Mouse (Mus musculus) heart, postnatal 25 days (tissue): ENCODE data around the gene Slc6a12. TPM values are rescaled to one million over a fixed set of nuclear protein-coding genes. Genes with fewer than 3 reads are reported as not detected.
"Not testable (repeated sequence)": the region's sequence is repeated elsewhere in the genome, so short reads cannot be mapped to it uniquely, and the experiment has no call there.

Experiments
- DNase-seq: peaks from one replicate; pipeline ENCODE4 v3.0.0; 2022; ENCODE audit warnings: low spot score
- intact Hi-C: fragments of 180-260 bp; cut with DNase I; formaldehyde crosslinking; loops from one replicate; pipeline ENCODE4 v1.15.1; 2025
- total RNA-seq, 2 experiments: library from RNA; stranded (reverse); gene quantifications; 2 replicates each; pipeline ENCODE4 v1.2.3; 2021

Slc6a12 gene
- total RNA-seq, 2 experiments from 2014 or later: 0.22 TPM; not detected in 1

DNA sequence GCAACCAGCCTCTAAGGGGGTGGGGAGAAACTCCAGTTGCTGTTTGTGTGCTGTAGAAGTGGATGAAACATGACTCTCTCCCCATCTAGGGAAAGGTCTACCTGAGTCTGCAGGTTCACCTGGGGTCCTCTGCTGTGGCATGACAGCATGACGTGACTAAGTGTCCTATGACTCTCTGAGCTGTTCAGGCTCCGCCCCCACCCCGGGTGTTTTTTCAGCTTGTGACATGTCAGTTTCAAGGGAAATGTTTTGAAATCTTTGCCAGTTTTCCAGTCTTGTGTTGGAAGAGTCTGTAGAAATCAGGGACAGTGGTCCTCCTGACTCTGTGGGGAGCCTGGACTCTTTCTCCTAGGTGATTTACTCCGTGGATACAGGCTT is 4.4 kb upstream of the Slc6a12 start:
- intact Hi-C loops: loop anchor here (2.0 to 5.0 kb wide), 2 partner anchors 28 to 66 kb away; no protein-coding TSS in a partner anchor
- no peak for DNase-seq

DNA sequence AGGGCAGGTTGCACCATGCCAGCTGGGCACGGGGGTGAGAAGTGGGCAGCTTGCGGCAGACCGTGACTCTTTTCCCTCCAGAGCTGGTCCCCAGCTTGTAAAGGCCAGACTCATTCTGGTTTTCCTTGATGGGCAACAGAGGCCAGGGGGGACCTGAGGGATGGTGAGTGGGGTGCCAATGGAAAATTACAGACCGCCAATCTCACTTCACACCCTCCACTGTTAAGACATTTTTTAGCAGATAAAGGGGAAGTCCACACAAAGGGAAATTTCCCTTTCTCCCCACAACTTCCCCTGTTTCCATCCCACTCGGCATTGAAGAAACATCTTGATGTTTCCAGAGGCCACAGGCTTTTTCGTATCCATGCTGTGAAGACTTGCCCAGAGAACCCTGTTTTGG is 1.2 kb upstream of the Slc6a12 start:
- no peak for DNase-seq
- intact Hi-C loops: no loop called here

DNA sequence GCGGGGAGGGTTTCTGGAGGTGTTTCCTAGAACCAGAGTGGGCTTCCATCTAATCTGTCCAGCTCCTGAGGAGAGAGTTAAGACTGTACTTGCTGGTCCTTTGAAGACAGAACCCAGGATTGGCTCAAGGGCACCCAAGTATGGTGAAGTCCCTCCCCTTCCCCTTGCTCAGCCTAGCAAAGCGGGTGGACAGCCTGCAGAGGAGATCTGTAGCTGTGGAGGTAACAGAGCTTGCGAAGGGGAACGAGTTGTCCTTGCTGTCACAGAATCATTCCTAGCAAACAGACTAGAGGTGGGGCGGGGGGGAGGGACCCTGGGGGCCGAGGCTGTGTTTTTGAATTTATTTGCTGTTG is 871 bp downstream of the Slc6a12 start:
- intact Hi-C loops: no loop called here
- DNase-seq: no peak

DNA sequence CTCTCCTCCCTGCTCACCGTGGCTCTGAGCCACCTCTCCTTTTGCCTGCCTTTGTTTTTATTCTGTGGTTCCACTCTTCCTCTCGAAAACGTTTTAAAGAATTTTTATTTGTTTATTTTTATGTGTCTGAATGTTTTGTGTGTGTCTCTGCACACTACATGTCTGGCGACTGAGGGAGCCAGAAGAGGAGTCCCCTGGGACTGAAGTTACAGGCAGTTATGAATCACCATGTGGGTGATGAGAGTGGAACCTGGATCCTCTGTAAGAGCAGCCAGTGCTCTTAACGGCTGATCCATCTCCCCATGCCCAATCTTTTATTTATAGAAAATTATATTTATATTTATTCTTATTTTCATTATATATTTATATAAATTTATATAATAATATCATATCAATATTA is 1.5 kb downstream of the Slc6a12 start:
- intact Hi-C loops: no loop called here
- no peak for DNase-seq

DNA sequence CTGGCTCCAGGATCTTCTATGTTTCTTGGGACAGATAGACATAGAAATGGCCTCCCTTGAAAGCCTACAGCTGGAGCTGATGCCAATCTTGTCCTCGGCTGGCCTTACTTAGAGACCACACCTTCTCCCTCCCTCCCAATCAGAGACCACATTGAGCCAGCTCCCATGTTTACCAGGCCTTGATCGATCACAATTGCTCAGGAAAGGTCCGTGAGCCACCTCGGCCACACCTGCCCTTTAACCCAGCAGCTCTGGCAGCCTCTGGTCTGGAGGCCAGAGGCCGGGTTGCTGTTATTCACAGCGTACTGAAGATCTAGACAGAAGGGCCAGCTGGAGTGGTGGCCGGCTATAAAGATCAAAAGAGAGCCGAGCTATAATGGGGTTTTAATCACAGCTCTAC is 3.6 kb downstream of the Slc6a12 start:
- intact Hi-C loops: no loop called here

DNA sequence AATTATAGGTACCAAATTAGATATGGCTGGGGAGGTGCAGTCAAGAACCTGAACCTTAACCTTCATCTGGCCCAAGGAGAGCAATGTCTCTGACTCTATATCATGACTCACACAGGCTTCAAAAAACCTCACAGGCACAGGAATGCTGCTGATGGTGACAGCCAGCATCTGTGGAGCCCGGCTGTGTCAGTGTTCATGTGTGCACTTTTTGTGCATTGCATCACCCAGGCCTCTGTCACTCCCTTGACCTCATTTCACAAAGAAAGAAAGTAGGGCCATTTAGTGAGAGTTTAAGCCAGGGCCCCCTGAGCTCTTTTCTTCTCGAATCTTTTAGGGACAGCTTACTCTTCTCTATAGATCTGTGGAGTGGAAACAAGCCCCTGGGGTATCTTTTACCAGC is 9.4 kb downstream of the Slc6a12 start:
- intact Hi-C loops: no loop called here

More for the DNA sequence above, 3.6 kb downstream of the Slc6a12 start:
- DNase-seq: no peak

DNA sequence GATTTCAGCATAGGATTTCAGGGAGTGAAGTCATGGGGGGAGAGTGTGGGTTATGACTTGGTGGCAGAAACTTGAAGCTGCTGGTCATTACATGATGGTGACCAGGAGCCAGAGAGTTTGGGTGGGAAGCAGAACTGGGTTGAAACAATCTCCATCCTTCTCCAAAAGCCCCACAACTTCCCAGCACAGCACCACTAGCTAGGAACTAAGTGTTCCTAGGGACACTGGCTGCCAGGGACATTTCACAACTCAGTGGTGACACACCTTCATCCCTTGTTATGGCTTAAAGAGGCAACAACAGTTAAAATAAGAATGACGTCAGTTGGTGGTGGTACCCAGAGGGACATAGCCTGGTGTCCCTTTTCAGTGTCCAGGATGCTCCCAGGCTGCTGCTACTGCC is 13.2 kb downstream of the Slc6a12 start:
- no peak for DNase-seq
- intact Hi-C loops: no loop called here

More for the DNA sequence above, 9.4 kb downstream of the Slc6a12 start:
- no peak for DNase-seq

DNA sequence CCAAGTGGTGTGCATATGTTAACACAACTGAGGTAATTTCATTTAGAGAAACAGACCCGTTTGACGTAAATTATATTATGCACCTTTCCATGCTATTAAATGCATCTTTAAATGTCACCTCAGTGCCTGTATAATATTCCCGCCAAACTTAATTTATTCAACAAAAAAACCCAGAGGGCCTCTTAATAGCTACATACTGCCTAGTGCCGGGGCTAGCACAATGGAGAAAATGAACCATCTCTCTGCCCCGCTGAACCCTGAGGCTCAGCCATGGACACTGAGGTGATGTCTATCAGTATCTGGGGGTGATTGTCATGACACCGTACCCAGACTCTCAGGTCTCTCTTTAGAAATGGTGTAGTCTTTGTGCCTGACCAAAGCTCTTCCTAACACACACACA is 14.4 kb downstream of the Slc6a12 start:
- intact Hi-C loops: no loop called here
- DNase-seq: no peak

DNA sequence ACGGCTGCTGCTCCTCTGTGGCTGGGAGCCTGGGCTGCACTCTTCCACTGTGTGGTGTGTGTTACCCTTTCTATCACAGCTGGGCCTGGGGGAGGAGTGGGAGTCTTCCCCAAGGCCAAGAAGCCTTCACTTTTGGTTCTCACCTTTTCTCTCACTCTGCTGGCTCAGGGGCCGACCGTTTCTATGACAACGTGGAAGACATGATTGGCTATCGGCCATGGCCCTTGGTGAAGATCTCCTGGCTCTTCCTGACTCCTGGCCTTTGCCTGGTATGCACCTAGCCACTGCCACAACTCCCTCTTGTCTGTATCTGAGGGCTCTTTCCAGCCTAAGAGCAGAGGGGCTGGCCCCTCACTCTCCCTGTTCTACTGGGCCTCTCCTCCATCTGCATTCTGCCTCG is 20.2 kb downstream of the Slc6a12 start:
- intact Hi-C loops: no loop called here
- no peak for DNase-seq

DNA sequence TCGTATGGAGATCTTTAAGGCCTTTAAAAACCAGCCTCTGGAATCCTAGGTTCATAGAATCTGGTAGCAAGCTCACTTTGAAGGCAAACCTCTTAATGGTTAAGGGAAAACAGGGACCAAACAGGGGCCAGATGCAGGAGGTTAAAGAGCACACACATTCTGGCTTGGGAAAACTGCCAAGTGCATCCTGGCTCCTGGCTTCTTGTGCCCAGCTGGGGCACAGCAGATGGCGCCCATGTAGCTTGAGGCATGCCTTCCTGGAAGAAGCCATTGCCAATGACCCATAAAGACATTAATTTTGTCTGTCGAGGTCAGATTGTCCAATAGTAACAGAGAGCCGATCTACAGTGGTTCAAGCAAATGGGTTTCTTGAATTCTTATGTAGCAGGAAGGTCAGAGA is 21.1 kb downstream of the Slc6a12 start:
- intact Hi-C loops: no loop called here
- no peak for DNase-seq

DNA sequence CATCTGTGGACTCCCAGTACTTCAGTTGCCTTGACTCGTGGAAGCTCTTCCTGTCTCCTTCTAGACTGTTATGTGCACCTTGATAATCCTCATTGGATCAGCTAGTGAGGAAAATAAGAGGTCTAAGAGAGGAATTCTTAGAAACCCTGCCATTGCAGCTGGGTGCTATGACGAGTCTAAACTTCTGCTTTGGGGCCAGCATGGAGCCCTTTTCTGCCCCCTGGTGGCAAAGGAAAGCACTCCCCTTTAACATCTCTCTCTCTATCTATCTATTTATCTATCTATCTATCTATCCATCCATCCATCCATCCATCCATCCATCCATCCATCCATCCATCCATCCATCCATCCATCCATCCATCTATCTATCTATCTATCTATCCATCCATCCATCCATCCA is 23.7 kb downstream of the Slc6a12 start:
- not testable (repeated sequence) for DNase-seq
- intact Hi-C loops: loop anchor here (1.0 to 2.0 kb wide), 2 partner anchors 28 to 94 kb away; no protein-coding TSS in a partner anchor

DNA sequence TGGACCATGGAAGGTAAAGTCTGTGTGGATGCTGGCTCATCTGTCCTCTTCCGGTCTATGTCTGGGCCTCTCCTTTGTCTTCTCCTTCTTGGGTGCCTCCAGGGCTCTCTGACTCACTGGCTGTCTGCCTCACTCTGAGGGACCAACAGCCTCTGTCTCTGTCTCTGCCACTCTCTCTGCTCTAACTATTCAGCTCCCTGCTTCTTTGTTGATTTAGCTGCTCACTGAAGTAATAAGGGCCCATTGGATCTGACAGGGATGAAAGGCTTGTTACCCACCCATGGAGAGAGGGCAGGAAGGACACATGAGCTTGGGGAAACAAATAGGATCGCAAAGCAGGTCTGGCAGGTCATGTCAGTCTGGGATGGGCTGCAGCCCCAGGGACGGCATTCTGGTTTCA is 24.2 kb downstream of the Slc6a12 start:
- intact Hi-C loops: loop anchor here (2.0 kb wide), 1 partner anchor 28 kb away; no protein-coding TSS in a partner anchor
- no peak for DNase-seq

DNA sequence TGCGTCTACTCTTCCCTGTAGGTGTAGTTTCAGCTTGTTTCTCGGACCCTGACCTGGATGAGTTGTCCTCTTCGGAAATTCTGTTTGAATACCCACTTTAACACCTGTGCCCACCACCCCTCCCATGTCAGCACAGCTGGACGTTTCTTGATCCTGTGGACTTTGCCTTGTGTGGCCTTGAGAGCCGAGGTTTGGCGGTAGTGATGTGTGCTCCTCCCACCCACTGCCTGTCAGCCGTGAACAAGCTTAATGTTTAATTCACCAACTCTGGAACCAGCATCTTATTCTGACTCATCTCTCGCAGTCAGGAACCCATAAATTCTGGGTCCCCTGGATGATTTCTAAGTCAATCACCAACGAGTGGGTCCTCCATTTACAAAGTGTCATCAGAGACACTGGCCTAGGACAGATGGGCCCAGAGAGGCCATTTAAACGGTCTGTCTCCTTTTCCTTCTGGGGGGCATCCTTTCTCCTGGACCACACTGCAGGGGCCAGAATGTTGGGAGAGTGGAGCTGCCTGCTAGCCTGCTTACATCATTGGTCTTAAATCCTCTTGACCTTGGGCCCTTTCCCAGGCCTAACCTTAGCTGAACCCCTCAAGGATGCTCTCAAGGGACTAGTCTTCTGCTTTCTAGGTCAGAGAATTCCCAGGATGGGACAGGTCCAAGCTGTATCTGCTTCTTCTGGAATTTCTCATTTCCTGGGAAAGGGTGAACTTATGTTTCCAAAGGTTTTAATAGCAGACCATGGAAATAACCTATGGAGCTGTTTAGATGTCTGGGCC is 28.5 kb downstream of the Slc6a12 start:
- no peak for DNase-seq

DNA sequence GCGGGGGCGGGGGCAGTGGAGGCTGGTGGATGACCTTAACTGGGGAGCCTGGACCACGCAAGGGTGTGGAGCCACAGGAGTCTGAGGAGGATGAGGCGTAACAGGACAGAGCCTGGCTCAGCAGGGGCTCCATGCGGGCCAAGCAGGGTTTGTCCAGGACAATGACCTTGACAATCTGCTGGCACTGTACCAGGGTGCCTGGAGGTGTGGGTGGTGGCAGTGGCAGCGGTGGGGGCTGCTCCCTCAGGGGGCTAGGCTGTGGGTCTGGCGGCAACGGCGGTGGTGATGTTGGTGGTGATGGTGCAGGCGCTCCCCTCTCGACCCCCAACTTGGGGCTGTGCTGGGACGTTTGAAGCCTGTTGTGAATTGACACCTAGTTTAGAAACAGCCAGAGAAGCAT is 33.3 kb downstream of the Slc6a12 start:
- no peak for DNase-seq
- intact Hi-C loops: no loop called here

More for the DNA sequence above, 28.5 kb downstream of the Slc6a12 start:
- intact Hi-C loops: no loop called here

DNA sequence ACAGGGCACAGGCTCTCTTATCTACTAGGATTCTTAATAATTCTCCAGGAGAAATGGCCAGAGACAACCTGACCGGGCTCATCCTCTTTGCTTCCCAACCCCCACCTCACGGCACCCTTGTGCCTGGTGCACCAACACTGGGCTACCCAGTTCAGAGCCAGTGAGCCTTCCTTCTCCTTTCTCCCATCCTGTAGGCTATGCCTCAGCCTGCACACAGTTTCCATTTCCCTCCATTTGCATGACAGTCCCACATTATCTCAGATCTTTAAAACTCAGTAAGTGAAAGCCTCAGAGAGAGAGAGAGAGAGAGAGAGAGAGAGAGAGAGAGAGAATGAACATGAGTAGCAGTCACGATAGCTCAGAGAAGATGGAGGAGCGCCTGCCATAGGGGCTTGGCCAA is 35.4 kb downstream of the Slc6a12 start:
- intact Hi-C loops: no loop called here

DNA sequence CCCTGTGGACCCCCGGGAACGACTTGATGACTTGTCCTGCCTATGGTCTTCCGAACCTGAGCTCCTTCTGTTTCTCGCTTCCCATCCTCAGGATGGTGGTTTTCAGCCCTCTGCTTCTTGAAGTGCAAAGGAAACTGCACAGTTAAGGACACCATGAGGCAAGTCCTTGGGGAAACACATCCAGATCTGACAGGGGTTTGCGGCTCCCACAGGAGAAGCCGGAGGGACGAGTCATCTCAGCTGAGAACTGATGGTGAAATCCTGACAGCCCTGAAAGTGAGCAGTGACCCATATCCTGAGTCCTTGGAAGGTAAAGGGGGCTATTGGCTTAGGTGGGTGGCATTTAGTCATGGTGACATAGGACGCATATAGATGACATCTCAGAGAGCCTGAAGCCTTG is 37.7 kb downstream of the Slc6a12 start:
- no peak for DNase-seq
- intact Hi-C loops: no loop called here

More for the DNA sequence above, 35.4 kb downstream of the Slc6a12 start:
- no peak for DNase-seq

DNA sequence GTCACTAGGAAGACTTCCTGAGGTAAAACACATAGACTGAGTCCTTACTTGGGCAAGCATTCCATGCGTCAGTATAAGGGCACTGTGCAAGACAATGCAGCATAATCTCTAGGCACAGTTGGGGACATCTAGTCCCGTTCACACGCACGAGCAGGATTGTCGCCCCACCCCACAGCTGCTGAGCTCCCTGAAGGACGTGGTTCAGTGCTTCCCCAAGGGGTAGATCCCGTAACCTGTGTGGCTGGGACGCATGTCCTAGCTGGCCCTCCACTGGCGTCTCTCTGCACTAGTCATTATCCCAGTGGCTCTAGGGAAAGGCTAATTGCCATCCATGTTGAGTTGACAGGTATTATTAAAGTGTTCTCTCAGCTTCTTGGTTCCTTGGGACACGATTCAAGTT is 39.2 kb downstream of the Slc6a12 start:
- no peak for DNase-seq
- intact Hi-C loops: no loop called here

DNA sequence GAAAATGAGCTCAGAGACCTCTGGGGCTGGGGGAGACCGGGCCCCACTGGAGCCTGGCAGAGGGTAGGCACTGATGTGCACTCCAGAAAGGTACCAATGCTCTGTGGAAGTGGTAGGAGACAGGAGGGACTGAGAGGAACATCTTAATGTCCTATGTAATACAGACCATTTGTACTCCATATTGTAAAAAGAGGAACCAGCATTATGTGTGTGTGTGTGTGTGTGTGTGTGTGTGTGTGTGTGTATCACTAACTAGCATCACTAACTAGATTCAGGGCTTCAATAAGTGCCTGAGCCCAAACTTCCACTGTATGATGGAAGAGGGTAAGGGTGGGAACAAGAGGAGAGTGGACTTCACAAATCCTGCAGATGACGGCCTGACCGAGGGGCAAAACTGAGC is 42.5 kb downstream of the Slc6a12 start:
- no peak for DNase-seq
- intact Hi-C loops: no loop called here

DNA sequence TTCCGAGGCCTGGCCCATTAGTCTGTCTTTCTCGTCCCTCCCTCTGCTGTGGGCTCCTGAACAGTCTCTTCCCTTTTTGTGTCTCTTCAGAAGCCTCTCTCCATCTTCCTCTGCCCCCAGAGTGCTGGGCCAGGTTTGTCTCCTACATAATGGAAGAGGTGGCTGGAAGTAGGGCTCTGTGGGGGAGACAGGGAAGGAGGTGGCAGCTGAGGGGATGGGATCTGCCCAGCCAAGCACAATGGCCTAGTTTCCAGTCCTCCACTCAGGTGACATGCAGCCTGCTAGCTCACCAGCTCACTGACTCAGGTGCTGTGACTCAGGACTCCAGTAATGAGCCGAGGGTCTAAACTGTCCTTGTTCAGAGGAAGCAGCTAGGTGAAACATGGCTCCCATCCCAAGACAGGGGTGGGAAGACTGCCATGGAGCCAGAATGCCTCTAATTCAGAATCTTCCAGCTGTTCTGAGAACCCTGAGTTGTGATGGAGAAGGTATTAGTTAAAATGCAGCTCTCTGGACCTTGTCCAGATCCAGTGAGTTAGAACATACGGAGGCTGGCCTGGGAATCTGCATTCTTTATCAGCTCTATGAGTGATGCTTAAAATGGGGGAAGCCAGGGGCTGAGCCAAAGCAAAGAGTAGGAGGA is 49.9 kb downstream of the Slc6a12 start:
- intact Hi-C loops: no loop called here
- no peak for DNase-seq

DNA sequence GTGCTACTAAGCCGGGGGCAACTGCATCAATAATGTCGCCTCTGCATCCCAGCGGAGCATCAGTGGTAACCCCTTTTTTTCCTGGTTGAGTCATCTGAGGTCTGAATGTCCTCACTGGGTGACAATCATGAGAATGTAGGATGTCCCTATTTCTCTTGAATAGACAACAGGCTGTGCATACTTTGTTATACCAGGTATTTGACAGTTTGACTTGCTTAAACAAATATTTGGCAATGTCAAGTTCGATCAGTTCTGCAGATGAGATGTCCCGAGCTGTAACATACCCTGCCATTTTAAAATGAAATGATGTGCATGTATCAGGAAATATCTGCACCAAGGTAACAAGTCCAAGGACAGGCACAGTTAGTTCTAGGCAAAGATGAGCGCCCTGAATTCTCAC is 58.3 kb downstream of the Slc6a12 start:
- no peak for DNase-seq
- intact Hi-C loops: no loop called here

DNA sequence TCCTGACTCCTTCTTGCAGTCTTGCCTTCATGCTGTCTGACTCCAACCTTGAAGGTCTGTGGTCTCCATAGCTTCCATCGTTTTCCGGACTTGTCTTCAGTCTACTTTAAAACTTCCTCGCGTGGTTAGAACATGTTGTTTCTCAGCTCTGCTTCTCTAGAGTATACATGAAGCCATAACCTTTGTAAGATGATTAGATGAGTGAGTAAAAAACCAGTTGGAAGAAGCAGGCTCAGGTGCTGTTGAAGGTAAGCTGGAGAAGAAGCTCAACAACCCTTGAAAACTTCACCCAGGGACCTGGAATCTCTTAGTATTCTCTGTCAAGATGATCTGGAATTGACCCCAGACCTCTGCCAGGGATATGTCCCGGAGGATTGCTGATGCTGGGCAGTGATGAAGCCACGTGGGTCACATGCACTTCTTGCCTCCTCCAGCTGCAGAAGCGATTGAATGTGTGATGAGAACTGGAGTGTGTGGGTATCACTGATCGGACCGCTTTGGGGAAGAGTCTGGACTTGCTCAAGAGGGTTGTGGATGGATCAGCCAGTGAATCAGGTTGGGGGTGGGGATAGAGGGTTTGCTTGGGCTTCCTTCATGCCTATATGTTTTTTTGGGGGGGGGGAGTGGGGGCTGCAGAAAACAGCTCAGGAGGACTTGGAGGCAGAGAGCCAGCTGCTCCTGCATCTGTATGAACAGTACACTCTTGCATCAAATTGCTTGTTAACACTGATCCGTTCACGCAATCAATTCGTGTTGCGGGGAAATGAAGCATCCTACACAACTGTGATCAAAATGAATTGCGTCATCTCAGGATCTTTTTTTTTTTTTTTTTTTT is 59.2 kb downstream of the Slc6a12 start:
- intact Hi-C loops: no loop called here
- DNase-seq: no peak
